Mouse (Mus musculus) midbrain, embryonic 14.5 days (tissue): ENCODE data around the gene Zfp941. TPM values are rescaled to one million over a fixed set of nuclear protein-coding genes. Genes with fewer than 3 reads are reported as not detected.

Experiments used
- ATAC-seq: fragments of 200-750 bp; cut with Nextera tagmentation; 2 replicates; pipeline ENCODE4 v1.8.0; 2017; ENCODE audit warnings: moderate number of reproducible peaks, moderate library complexity; ENCODE audit not compliant: low FRiP score, low TSS enrichment
- DNase-seq: peaks from one replicate; pipeline ENCODE4 v3.0.0-alpha.2; 2015
- H3K27ac ChIP-seq: fragments of 300-500 bp; sonication (generic); replicated peaks from 2 replicates; pipeline ENCODE4 v1.5.1; 2014; ENCODE audit warnings: mild to moderate bottlenecking, low read depth, low read length, moderate library complexity
- H3K27me3 ChIP-seq: fragments of 300-500 bp; sonication (generic); 2 replicates; pipeline ENCODE4 v1.6.1; 2014; ENCODE audit warnings: low read length, control low read depth, mixed read lengths; ENCODE audit not compliant: control insufficient read depth, insufficient read depth
- H3K36me3 ChIP-seq: fragments of 300-500 bp; sonication (generic); 2 replicates; pipeline ENCODE4 v1.6.1; 2014; ENCODE audit warnings: low read length, control low read depth; ENCODE audit not compliant: control insufficient read depth, insufficient read depth
- H3K4me1 ChIP-seq: fragments of 300-500 bp; sonication (generic); 2 replicates; pipeline ENCODE4 v1.6.1; 2014; ENCODE audit warnings: mild to moderate bottlenecking, antibody characterized with exemption, low read length, control low read depth; ENCODE audit not compliant: control insufficient read depth, insufficient read depth
- H3K4me2 ChIP-seq: fragments of 300-500 bp; sonication (generic); 2 replicates; pipeline ENCODE4 v1.6.1; 2014; ENCODE audit warnings: mild to moderate bottlenecking, low read length, moderate library complexity
- H3K4me3 ChIP-seq: fragments of 300-500 bp; sonication (generic); replicated peaks from 2 replicates; pipeline ENCODE4 v1.5.1; 2014; ENCODE audit warnings: low read depth, low read length
- H3K9ac ChIP-seq: fragments of 300-500 bp; sonication (generic); replicated peaks from 2 replicates; pipeline ENCODE4 v1.6.1; 2014; ENCODE audit warnings: mild to moderate bottlenecking, low read length, moderate library complexity
- H3K9me3 ChIP-seq: fragments of 300-500 bp; sonication (generic); 2 replicates; pipeline ENCODE4 v1.6.1; 2016; ENCODE audit warnings: low read length, control low read depth, mixed read lengths; ENCODE audit not compliant: control insufficient read depth
- WGBS: fragments of 180-500 bp; shearing (Covaris S2); extraction: QIAGEN DNeasy Blood & Tissue Kit; methylation state at CpG from one replicate; pipeline ENCODE4 v1.1.7; 2014; 5-methylcytosine and 5-hydroxymethylcytosine counted together
- polyA plus RNA-seq: library from polyadenylated mRNA; unstranded; fragments of >200 nt; fragmentation: Nextera tagmentation; extraction: Ambion mirVana; gene quantifications from 2 replicates; pipeline ENCODE4 v1.2.1, GENCODE M21; 2014

The Zfp941 gene
- polyA plus RNA-seq, 1 experiment from 2014 or later, result 34.5 TPM

DNA sequence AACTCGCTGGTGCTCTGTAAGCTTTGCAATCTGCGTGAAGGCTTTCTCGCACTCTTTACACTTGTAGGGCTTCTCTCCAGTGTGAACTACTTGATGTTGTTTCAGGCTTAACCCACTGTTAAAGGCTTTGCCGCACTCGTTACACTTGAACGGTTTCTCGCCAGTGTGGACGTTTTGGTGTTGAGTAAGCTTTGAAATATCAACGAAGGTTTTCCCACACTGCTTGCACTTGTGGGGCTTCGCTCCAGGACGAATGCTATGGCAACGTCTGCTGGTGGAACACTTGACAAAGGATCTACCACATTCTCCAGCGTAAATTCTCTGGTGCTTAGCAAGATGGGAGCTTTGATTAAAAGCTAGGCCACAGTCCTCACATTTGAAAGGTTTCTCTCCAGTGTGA lies 10.3 kb downstream of the Zfp941 start:
- no peaks in the 10 kb centered on the region for H3K9me3 ChIP-seq
- DNase-seq (peak; percentile 13), ATAC-seq (no peak)
- no peak overlapping the region for H3K27ac ChIP-seq
- no peak overlapping the region for H3K4me3 ChIP-seq
- WGBS, result 71% methylated on average over 13 of the region's 13 CpGs
- H3K27me3 ChIP-seq, result no peaks in the 10 kb centered on the region
- H3K36me3 ChIP-seq, result peaks cover 41% of the 10 kb centered on the region
- no peak overlapping the region for H3K9ac ChIP-seq
- H3K4me2 ChIP-seq, result no peak overlapping the region
- no peaks in the 10 kb centered on the region for H3K4me1 ChIP-seq

DNA sequence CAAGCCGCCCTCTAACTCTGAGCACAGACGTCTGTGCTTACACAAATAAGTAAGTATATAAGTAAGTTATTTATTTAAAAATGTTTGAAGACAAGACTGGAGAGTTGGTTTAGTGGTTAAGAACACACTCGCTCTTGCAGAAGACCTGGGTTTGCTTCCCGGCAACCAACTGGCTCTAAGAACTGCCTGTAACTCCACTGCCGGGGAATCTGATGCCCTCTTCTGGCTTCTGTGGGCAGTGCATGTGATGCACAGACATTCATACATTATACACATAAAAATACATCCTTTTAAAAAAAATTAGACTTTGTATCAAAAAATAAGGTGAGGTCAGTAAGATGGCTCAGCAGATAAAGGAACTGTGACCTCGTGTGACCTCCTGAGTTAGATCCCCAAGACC lies 11.5 kb downstream of the Zfp941 start:
- Histone ChIP-seq H3K9me3 (no peaks in the 10 kb centered on the region), H3K36me3 (peaks cover 39% of the 10 kb centered on the region), H3K27me3 (no peaks in the 10 kb centered on the region), H3K4me2 (no peak overlapping the region), H3K27ac (no peak overlapping the region), H3K9ac (no peak overlapping the region), H3K4me3 (no peak overlapping the region), H3K4me1 (no peaks in the 10 kb centered on the region)
- DNase-seq (no peak), ATAC-seq (no peak)
- WGBS, result 95% methylated on average over 6 of the region's 6 CpGs

DNA sequence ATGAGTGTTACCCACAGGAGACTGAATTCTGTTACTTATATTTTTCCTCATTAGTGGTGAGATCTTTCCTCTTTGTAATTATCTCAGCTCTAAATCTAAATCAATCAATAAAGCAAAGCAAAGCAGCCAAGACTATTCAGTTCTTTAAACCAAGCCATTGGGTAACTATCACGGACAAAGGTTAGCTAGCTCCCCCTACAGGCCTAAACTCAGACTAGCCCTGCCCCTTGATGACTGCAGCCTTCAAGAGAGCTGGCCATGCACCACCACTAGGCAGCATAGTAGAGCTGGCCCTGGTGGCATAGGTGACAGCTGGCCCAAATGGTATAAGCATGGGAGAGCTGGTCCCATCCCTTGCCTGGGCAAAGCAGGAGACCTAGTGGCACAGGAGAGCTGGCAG lies 16.3 kb downstream of the Zfp941 start:
- peak; percentile 36 for DNase-seq
- no peak overlapping the region for H3K27ac ChIP-seq
- no peak for ATAC-seq
- WGBS, result 21% methylated on average over 1 of the region's 1 CpGs
- H3K4me2 ChIP-seq, result no peak overlapping the region
- H3K36me3 ChIP-seq, result peaks cover 17% of the 10 kb centered on the region
- H3K4me3 ChIP-seq, result no peak overlapping the region
- H3K4me1 ChIP-seq, result no peaks in the 10 kb centered on the region
- H3K27me3 ChIP-seq, result no peaks in the 10 kb centered on the region
- no peaks in the 10 kb centered on the region for H3K9me3 ChIP-seq
- no peak overlapping the region for H3K9ac ChIP-seq

DNA sequence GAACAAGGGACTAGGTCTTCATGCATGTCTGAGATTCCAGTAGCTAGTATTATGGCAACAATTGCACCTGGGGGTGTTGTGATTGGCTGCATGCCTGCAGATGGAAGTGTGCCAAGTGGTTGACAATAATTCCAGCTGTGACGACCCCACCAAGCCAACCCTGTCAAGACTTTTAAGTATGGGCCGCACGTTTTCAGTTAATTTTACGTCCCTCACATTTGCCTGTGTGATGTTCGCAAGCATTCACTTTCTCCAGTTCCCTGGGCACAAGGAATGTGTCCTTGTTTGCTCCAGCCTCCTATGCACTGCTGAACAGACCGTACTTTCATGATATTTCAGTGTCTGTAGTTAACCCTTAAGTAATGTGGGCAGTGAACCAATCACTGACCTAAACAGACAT lies 19.3 kb downstream of the Zfp941 start:
- Histone ChIP-seq H3K9ac (no peak overlapping the region), H3K9me3 (no peaks in the 10 kb centered on the region), H3K4me1 (no peaks in the 10 kb centered on the region)

DNA sequence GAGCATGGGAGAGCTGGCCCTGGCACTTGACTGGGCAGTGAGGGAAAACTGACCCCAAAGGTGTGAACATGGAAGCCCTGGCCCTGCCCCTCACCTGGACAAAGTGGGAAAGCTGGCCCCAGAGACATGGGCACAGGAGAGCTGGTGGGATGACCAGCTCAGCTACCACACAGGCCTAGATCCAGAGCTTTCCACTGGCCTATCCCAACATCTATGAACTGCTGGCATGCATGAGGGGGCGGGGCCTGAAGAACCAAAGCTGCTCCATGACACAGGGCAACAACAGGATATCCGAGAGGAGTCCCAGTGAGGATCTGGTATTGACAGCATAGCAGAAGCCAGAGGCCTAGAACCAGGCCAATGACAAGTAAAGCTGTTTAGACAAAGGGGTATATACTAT lies 23.8 kb downstream of the Zfp941 start:
- no peak overlapping the region for H3K27ac ChIP-seq
- no peak for ATAC-seq
- H3K9ac ChIP-seq, result no peak overlapping the region
- DNase-seq, result no peak
- H3K9me3 ChIP-seq, result no peaks in the 10 kb centered on the region
- no peaks in the 10 kb centered on the region for H3K4me1 ChIP-seq
- H3K27me3 ChIP-seq, result no peaks in the 10 kb centered on the region
- H3K36me3 ChIP-seq, result no peaks in the 10 kb centered on the region
- H3K4me2 ChIP-seq, result no peak overlapping the region
- no peak overlapping the region for H3K4me3 ChIP-seq
- 63% methylated on average over 2 of the region's 2 CpGs for WGBS

More for the DNA sequence above, 19.3 kb downstream of the Zfp941 start:
- 80% methylated on average over 6 of the region's 6 CpGs for WGBS
- Histone ChIP-seq H3K4me2 (no peak overlapping the region), H3K27me3 (no peaks in the 10 kb centered on the region), H3K27ac (no peak overlapping the region), H3K36me3 (0 out of 2 replicates have a peak, but pooled peaks cover 5% of the 10 kb centered on the region), H3K4me3 (no peak overlapping the region)
- ATAC-seq (no peak), DNase-seq (no peak)

DNA sequence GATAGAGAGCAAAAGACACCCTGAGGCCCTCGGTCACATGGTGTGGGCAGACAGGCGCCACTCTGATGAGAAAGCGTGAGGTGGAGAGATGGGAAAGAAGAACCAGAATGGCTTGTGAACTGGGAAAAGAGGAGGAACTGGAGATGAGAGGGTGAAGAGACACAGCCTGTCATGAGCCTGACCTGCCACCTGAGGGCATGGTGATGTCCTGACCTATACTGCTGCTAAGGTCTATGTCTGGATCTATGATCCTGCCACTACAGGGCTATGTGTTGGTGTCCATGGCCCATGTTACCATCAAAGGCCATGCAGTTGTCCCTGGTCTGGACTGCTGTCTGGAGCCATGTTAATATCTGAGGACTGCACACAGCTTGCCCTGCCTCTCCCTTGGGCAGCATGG lies 24.4 kb downstream of the Zfp941 start:
- Histone ChIP-seq H3K9ac (no peak overlapping the region), H3K27ac (no peak overlapping the region), H3K9me3 (no peaks in the 10 kb centered on the region), H3K4me1 (no peaks in the 10 kb centered on the region), H3K27me3 (no peaks in the 10 kb centered on the region), H3K4me2 (no peak overlapping the region), H3K4me3 (no peak overlapping the region), H3K36me3 (no peaks in the 10 kb centered on the region)
- WGBS, result 86% methylated on average over 3 of the region's 3 CpGs
- ATAC-seq (no peak), DNase-seq (no peak)

DNA sequence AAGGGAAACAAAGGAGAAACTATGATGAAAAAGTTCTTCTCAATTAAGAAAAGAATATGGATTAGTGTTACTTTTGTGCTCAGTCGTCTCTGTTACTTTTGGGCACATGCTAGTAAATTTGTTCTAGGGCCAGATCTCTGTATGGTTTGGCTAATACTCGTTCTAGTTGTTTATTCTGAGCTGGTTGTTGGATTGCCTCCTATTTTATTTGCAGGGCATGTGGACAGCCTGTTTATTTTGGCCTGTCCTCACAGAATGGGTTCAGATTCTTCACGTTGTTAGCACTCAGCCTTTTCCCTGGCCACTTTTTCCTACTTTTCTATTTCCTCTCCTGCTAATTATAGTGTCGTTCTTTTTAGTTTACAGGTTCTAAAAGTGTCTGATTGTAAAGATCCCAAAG lies 28.4 kb downstream of the Zfp941 start:
- no peak for DNase-seq

DNA sequence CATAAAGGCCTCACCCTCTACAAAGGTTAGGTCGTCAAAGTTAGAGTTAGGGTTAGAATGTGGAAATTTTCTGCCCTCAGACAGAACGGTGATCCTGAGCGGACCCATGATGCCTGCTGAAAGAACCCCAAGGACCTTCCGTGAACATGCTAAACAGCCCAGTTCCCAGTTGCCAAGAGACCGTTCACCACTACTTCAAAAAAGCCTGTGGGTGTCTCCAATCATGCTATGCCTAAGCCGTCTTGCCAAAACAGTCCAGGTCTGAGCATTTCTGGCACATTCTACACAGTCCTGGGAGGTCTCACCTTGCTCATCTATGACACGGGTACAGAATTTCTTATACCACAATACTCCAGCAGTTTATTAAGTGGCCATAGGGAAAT lies 33.9 kb downstream of the Zfp941 start:
- WGBS, result 90% methylated on average over 7 of the region's 7 CpGs
- no peak for ATAC-seq
- no peak overlapping the region for H3K4me2 ChIP-seq

More for the DNA sequence above, 28.4 kb downstream of the Zfp941 start:
- Histone ChIP-seq H3K36me3 (no peaks in the 10 kb centered on the region), H3K9ac (no peak overlapping the region), H3K9me3 (no peaks in the 10 kb centered on the region), H3K27me3 (no peaks in the 10 kb centered on the region), H3K4me3 (no peak overlapping the region), H3K4me1 (no peaks in the 10 kb centered on the region), H3K27ac (no peak overlapping the region), H3K4me2 (no peak overlapping the region)
- no peak for ATAC-seq
- WGBS, result 81% methylated on average over 4 of the region's 4 CpGs

DNA sequence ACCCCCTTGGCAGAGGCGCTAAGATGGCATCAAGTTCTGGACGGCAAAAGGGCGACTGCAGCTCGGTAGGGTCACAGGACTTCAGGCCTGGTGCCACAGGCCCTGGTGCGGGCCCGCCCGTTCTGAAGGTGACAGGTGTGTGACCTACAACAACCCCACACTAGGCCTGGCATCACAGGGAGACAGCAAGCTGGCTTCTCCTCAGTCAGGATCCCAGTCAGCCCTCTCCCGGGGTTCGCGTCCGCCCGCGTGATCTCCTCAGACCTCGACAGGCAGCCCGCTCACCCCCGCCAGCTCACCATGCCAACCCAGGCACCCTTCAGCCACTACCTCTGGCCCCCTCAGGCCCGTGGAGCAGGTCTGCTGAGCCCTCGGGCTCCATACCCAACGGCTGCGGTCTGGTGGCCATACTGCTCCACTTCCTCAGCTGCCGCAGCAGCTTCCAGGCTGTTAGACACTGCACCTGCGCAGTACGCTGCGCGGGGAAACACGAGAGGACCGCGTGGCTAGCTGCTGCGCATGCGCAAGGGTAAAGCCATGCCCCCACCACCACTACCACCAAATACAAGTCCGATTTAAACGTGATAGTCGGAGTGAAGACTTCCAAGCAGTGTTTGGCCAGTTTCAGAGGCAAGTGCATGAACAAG lies 34.4 kb downstream of the Zfp941 start, which contains the start of gene Syce1:
Gene Syce1 (minus strand): TSS at position 447 of the 647 bp plus-strand sequence.
- WGBS, result 87% methylated on average over 33 of the region's 33 CpGs
- Histone ChIP-seq H3K27me3 (no peaks in the 10 kb centered on the region), H3K27ac (no peak within 1 kb of the TSS), H3K4me1 (no peaks in the 10 kb centered on the region), H3K4me3 (no peak within 1 kb of the TSS), H3K36me3 (no peaks in the 10 kb centered on the region), H3K4me2 (no peak within 1 kb of the TSS), H3K9ac (no peak within 1 kb of the TSS), H3K9me3 (no peaks in the 10 kb centered on the region)
- DNase-seq (no peak), ATAC-seq (no peak)

More for the DNA sequence above, 33.9 kb downstream of the Zfp941 start:
- H3K27me3 ChIP-seq, result no peaks in the 10 kb centered on the region
- H3K4me3 ChIP-seq, result no peak overlapping the region
- no peak overlapping the region for H3K27ac ChIP-seq
- no peak overlapping the region for H3K9ac ChIP-seq
- H3K9me3 ChIP-seq, result no peaks in the 10 kb centered on the region
- H3K4me1 ChIP-seq, result no peaks in the 10 kb centered on the region
- DNase-seq, result no peak
- no peaks in the 10 kb centered on the region for H3K36me3 ChIP-seq
